Mouse (Mus musculus) inflammation-experienced regulatory T-cells, adult 6 months (primary cell): Measurements from ENCODE around the gene Hinfp. TPM values are rescaled to one million over a fixed set of nuclear protein-coding genes. Genes with fewer than 3 reads are reported as not detected.

Experiments
- ATAC-seq: one replicate; pipeline ENCODE4 v1.8.0; 2017
- polyA plus RNA-seq, 3 experiments: library from polyadenylated mRNA; unstranded; fragments of 100-300 nt; shearing (Covaris generic); gene quantifications; one replicate each; pipeline ENCODE4 v1.2.1; 2017

Gene Hinfp
- polyA plus RNA-seq, 3 experiments from 2014 or later: 16.2 to 24.6 (median 18.9) TPM

GRCm38 (mm10) chr9:44256213-44256612 lies 49.3 kb downstream of the Hinfp start:
- no peak for ATAC-seq

DNA sequence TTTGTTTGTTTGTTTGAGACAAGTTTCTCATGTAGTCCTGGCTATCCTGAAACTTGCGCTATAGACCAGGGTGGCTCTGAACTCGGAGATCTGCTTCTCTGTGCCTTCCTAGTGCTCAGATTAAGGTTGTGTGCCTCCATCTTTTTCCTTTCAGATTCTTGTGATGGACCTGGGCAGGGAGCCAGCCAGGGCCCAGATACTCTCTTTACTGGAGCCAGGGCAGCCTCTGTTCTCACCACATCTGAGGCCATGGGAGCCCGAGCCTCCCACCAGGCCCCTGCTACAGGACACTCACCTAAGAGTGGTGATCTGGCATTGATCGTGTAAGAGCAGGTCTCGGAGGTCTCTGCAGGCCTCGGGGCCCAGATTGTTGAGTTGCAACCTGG lies 50.3 kb downstream of the Hinfp start:
- ATAC-seq: no peak

GRCm38 (mm10) chr9:44254508-44255135 lies 50.8 kb downstream of the Hinfp start:
- ATAC-seq: no peak

DNA sequence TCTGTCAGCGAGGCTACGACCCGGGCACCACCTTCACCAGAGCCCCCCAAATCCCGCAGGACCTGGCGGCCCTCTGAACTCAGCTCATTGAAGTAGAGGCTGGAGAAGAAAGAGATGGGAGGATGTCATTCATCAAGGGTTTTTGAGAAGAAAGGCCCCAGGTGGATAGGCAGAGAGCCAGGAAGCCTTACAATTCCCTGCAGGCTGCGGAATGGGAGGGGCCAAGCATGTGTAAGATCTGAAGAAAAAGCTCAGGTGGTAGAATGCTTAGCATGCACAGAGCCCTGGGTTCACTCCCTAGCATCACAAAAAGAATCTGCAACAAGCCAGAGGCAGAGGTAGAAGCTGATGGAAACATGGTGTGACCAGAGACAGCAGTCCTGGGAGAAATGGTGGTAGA lies 52.0 kb downstream of the Hinfp start:
- ATAC-seq: no peak

- no peak for ATAC-seq
Measured at GRCm38 (mm10) chr9:44251314-44251713, 54.2 kb downstream of the Hinfp start, which contains the start of gene Pdzd3. Gene Pdzd3, minus strand, starts transcription at chr9:44251471.

DNA sequence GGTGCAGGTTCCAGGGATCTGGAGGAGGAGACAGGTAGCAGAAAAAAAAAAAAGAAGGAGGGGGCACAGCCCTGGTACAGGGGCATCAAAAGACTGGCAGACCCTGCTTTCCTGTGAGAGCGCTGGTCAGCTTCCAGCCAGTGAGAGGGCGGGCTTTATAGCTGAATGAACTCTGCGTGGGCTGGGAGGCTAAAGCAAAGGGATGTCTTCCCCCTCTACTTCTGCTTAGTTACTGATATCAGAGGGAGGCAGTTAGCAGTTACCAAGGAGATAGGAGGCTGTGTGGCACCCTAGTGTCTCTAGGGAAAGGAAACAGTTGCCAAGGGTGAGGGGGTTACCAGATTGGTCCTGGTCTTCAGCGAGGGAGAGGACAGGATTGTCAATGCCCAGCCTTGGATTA lies 55.0 kb downstream of the Hinfp start:
- no peak for ATAC-seq

DNA sequence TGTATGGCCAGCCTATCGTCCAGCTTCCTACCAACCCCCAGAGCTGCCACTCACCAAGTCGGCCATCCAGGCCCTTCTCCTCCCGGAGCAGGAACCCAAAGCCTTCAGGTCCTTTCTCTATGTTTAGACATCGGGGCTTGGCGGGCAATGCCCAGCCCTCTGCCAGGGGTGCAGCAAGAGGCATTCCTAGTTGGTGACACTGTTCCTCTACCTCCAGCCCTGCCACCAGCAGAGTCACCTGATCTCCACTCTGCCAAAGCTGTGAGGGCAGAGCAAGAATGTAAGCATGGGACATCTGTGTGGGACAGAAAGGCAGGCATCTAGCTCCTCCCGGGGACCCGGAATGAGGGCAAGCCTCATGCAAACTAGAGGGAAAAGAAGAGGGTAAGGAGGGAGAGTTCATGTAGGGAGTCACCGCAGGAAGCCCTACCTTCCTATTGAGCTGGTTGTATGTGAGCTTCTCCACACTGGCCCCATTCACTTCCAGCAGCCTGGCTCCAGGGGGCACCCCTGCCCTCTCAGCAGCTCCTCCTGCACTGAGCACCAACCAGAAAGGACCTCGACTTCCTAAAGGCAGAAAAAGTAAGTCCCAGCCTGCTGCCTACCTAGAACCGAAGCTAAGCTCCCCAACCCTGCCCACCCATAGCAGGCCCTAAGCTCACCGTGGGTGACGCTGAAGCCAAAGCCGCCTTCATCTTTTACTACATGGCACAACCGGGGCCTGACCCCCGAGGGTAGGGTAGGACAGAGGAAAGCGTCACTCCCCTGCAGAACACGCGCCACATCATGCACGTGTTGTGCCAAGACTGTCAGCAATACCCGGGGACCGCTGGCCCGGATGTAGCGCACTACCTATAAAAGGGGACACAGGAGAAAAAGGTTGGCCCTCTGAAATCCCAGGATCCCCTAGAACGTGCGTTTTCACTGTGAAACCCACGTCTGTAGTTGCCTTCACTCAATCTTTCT lies 56.0 kb downstream of the Hinfp start:
- no peak for ATAC-seq

- ATAC-seq: no peak
Measured at GRCm38 (mm10) chr9:44247907-44248306, 57.6 kb downstream of the Hinfp start.

- ATAC-seq: no peak
Measured at GRCm38 (mm10) chr9:44243621-44244020, 61.9 kb downstream of the Hinfp start.

Other genes with a start within 250 kb of the Hinfp start
- 1 to 10 TPM in 2 of 3 experiments, under 1 TPM in 1; 0.53 to 5.0 (median 2.2) TPM for gene Usp2, start 238.7 kb downstream of the Hinfp start, polyA plus RNA-seq
- gene Mfrp, start 203.9 kb downstream of the Hinfp start, polyA plus RNA-seq: not detected
- not detected for gene C1qtnf5, start 198.4 kb downstream of the Hinfp start, polyA plus RNA-seq
- not detected for gene Gm49380, start 192.2 kb downstream of the Hinfp start, polyA plus RNA-seq
- 1 to 10 TPM; 3.9 to 8.2 (median 6.0) TPM for gene Rnf26, start 192.2 kb downstream of the Hinfp start, polyA plus RNA-seq
- under 1 TPM in 1 of 3 experiments, not detected in 2; 0.69 TPM for gene Mcam, start 171.2 kb downstream of the Hinfp start, polyA plus RNA-seq
- 10 to 100 TPM; 17.9 to 31.2 (median 19.8) TPM for gene Cbl, start 71.6 kb downstream of the Hinfp start, polyA plus RNA-seq
- not detected for gene Ccdc153, start 65.0 kb downstream of the Hinfp start, polyA plus RNA-seq
- gene Pdzd3, start 54.2 kb downstream of the Hinfp start, polyA plus RNA-seq: under 1 TPM in 1 of 3 experiments, not detected in 2; 0.15 TPM
- gene Nlrx1, start 37.1 kb downstream of the Hinfp start, polyA plus RNA-seq: 10 to 100 TPM in 1 of 3 experiments, 1 to 10 TPM in 2; 3.3 to 10.7 (median 4.1) TPM
- not detected for gene Abcg4, start 17.1 kb downstream of the Hinfp start, polyA plus RNA-seq
- 1 to 10 TPM; 1.7 to 3.1 (median 2.8) TPM for gene C2cd2l, start 14.6 kb upstream of the Hinfp start, polyA plus RNA-seq
- 10 to 100 TPM; 11.1 to 17.6 (median 13.1) TPM for gene Dpagt1, start 20.3 kb upstream of the Hinfp start, polyA plus RNA-seq
- gene H2afx, start 29.0 kb upstream of the Hinfp start, polyA plus RNA-seq: 10 to 100 TPM; 14.3 to 61.7 (median 16.1) TPM
- 10 to 100 TPM; 24.7 to 35.8 (median 25.4) TPM for gene Hmbs, start 38.6 kb upstream of the Hinfp start, polyA plus RNA-seq
- gene Vps11, start 56.0 kb upstream of the Hinfp start, polyA plus RNA-seq: 10 to 100 TPM; 28.7 to 54.8 (median 49.8) TPM
- gene Hyou1, start 73.8 kb upstream of the Hinfp start, polyA plus RNA-seq: 10 to 100 TPM; 14.0 to 21.4 (median 18.2) TPM
- gene Slc37a4, start 91.2 kb upstream of the Hinfp start, polyA plus RNA-seq: 10 to 100 TPM; 13.6 to 24.2 (median 18.2) TPM
- gene Rps25, start 101.5 kb upstream of the Hinfp start, polyA plus RNA-seq: 1,000 to 10,000 TPM; 2,506 to 3,849 (median 3,609) TPM
- gene Trappc4, start 101.9 kb upstream of the Hinfp start, polyA plus RNA-seq: 100 to 1,000 TPM; 128 to 165 (median 154) TPM
- gene Ccdc84, start 112.9 kb upstream of the Hinfp start, polyA plus RNA-seq: 10 to 100 TPM; 13.6 to 35.6 (median 25.7) TPM
- gene Foxr1, start 135.5 kb upstream of the Hinfp start, polyA plus RNA-seq: under 1 TPM in 2 of 3 experiments, not detected in 1; 0.17 to 0.72 TPM
- gene Upk2, start 149.3 kb upstream of the Hinfp start, polyA plus RNA-seq: not detected
- gene Bcl9l, start 177.2 kb upstream of the Hinfp start, polyA plus RNA-seq: 10 to 100 TPM; 11.1 to 12.4 (median 12.2) TPM